Mouse (Mus musculus): Measurements from ENCODE around the gene Fbxl19. TPM values are rescaled to one million over a fixed set of nuclear protein-coding genes. Genes with fewer than 3 reads are reported as not detected.
"Not testable (repeated sequence)": the region's sequence is repeated elsewhere in the genome, so short reads cannot be mapped to it uniquely, and the experiment has no call there.

The Fbxl19 gene
- polyA plus RNA-seq, 1 experiment from 2014 or later: 10.8 TPM

DNA sequence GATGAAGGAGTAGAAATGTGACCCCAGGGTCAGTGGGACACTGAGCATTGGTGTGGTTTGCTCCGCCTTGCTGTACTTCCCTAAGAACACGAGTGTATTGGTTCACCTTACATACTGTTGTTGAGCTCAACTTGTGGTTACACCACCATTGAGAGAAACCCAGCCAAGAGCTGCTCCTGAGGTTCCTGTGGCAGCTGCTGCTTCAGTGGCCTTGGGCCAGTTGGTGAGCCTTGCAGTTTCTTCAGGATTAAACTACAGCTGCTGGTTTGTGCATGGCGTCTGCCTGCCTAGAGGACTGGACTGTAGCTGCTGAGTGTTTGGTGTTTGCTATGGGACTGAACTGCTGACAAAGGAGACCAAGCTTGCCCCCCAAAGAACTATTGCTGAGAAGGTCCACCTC is 32.9 kb upstream of the Fbxl19 start:
- no peak for DNase-seq (ENCODE audit: low spot score)

DNA sequence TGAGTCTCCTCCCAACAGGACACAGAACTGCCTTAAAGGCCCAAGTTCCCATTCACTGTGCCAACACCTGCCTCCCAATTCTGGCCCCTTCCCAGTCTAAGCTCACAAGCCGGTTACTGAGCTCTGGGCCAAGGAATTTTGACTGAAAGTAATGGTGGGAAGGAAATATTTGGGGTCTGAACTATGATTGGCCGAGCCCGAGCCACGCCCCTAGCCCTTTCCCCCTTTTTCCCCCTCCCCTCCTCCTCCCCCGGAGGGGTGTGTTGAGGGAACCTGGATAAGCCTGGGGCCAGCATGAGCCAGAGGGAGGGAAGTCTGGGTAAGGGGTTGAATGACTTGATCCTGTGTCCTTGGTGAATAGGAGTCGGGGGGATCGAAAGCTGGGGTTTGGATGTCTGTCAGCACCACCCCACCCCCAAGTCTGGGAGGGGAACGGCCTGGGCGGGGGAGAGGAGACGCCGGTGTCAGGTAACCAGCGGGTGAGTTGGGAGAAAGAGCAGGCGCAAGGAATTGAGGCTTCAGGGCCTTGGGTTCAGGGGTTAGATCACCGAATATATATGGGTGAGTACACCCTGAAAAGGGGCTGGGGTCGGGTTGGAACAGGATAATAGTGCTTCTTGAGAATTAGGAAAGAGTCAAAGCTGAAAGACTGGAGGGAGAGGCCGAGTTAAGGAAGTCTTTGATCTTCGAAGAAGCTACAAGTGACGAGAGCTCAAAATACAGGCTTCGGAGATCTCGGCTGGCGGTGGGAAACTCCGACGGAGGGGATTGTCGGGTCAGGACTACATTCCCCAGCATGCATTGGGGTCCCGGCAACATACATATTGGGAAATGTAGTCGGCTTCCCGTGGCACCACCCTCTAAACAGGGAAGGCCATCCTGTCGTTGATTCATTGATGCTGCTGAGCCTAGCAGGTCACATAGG is 31.6 kb upstream of the Fbxl19 start, which contains the start of gene Ctf1:
Gene Ctf1, plus strand, starts transcription at position 276 of the 925 bp plus-strand sequence.
- peaks cover 55% of the 10 kb centered on the region for H3K4me1 ChIP-seq
- H3K9me3 ChIP-seq (replicated peaks): no peaks in the 10 kb centered on the region
- H3K27me3 ChIP-seq (ENCODE audit: low read depth, poor library complexity, severe bottlenecking): no peaks in the 10 kb centered on the region
- H3K27ac ChIP-seq: peak within 1 kb of the TSS; percentile 91
- DNase-seq (ENCODE audit: low spot score): peak; percentile 90
- under 1% methylated on average over 28 of the region's 28 CpGs for WGBS
- peaks cover 11% of the 10 kb centered on the region; the same call in 1 of the 2 replicates for H3K36me3 ChIP-seq
- H3K4me3 ChIP-seq: peak within 1 kb of the TSS; percentile 56

More for the DNA sequence above, 32.9 kb upstream of the Fbxl19 start:
- Histone ChIP-seq H3K27me3 (ENCODE audit: low read depth, poor library complexity, severe bottlenecking) (no peaks in the 10 kb centered on the region), H3K4me3 (peak overlapping the region; percentile 56), H3K36me3 (peaks cover 19% of the 10 kb centered on the region), H3K9me3 (replicated peaks) (no peaks in the 10 kb centered on the region), H3K27ac (peak overlapping the region; percentile 91), H3K4me1 (peaks cover 56% of the 10 kb centered on the region)
- WGBS: 69% methylated on average over 3 of the region's 3 CpGs

DNA sequence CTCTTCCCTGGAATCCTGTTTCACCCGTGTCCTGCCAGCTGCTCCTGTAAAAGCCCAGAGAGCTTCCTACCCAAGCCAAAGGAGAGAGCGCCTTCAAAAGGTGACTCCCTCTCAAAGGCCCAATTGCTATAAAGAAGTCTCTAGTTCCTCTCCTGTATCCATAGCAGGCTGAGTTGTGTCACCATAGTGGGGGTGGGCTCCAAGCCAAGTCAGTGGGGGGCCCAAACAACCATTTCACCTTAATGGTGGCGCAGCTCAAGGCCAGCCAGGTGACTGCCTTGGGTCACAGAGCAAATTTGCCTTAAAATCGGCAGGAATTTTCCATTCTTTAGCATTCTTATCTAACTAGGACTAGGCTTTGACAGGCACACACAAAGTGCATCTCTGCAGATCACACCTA is 29.5 kb upstream of the Fbxl19 start:
- 89% methylated on average over 4 of the region's 4 CpGs for WGBS
- H3K36me3 ChIP-seq: peaks cover 15% of the 10 kb centered on the region
- no peaks in the 10 kb centered on the region for H3K9me3 ChIP-seq (replicated peaks)

GRCm38 (mm10) chr7:127716992-127717391 is 27.4 kb upstream of the Fbxl19 start:
- peaks cover 33% of the 10 kb centered on the region for H3K4me1 ChIP-seq
- H3K27me3 ChIP-seq (ENCODE audit: low read depth, poor library complexity, severe bottlenecking): no peaks in the 10 kb centered on the region
- no peaks in the 10 kb centered on the region for H3K9me3 ChIP-seq (replicated peaks)
- WGBS: 1% methylated on average over 41 of the region's 41 CpGs
- DNase-seq (ENCODE audit: low spot score): peak; percentile 87
- H3K36me3 ChIP-seq: peaks cover 15% of the 10 kb centered on the region
- H3K27ac ChIP-seq: peak overlapping the region; percentile 78
- peak overlapping the region; percentile 51 for H3K4me3 ChIP-seq

More for the DNA sequence above, 29.5 kb upstream of the Fbxl19 start:
- H3K4me1 ChIP-seq: peaks cover 43% of the 10 kb centered on the region
- no peak overlapping the region for H3K4me3 ChIP-seq
- H3K27me3 ChIP-seq (ENCODE audit: low read depth, poor library complexity, severe bottlenecking): no peaks in the 10 kb centered on the region
- no peak overlapping the region for H3K27ac ChIP-seq
- no peak for DNase-seq (ENCODE audit: low spot score)

- no peak overlapping the region for H3K4me3 ChIP-seq
- no peaks in the 10 kb centered on the region for H3K9me3 ChIP-seq (replicated peaks)
- WGBS: 88% methylated on average over 6 of the region's 6 CpGs
- H3K27ac ChIP-seq: no peak overlapping the region
- H3K36me3 ChIP-seq: peaks cover 15% of the 10 kb centered on the region
- no peaks in the 10 kb centered on the region for H3K27me3 ChIP-seq (ENCODE audit: low read depth, poor library complexity, severe bottlenecking)
- DNase-seq (ENCODE audit: low spot score): no peak
- H3K4me1 ChIP-seq: peaks cover 19% of the 10 kb centered on the region
Measured at GRCm38 (mm10) chr7:127718339-127718738, 26.0 kb upstream of the Fbxl19 start.

DNA sequence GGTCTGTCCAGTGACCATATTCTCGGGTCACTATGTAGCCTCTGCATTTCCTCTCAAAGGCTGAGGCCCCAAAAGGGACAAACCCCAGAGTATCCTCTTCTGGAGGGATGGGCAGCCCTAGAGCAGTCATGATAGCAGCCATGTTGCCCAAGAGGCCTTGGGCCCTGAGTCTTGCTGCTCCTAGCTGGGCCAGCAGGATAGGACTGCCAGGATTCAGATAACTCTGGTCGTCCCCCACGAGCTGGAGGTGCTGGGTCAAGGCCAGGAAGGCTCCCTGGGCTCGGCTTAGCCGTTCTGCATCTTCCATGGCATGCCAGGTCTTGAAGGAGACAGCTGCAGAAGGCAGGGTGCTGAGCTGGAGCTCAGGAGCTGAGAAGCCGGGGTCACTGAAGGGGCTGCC is 25.1 kb upstream of the Fbxl19 start:
- Histone ChIP-seq H3K36me3 (peaks cover 15% of the 10 kb centered on the region), H3K9me3 (replicated peaks) (no peaks in the 10 kb centered on the region), H3K27ac (no peak overlapping the region), H3K27me3 (ENCODE audit: low read depth, poor library complexity, severe bottlenecking) (no peaks in the 10 kb centered on the region), H3K4me1 (peaks cover 12% of the 10 kb centered on the region), H3K4me3 (no peak overlapping the region)
- DNase-seq (ENCODE audit: low spot score): no peak
- WGBS: 93% methylated on average over 6 of the region's 6 CpGs

DNA sequence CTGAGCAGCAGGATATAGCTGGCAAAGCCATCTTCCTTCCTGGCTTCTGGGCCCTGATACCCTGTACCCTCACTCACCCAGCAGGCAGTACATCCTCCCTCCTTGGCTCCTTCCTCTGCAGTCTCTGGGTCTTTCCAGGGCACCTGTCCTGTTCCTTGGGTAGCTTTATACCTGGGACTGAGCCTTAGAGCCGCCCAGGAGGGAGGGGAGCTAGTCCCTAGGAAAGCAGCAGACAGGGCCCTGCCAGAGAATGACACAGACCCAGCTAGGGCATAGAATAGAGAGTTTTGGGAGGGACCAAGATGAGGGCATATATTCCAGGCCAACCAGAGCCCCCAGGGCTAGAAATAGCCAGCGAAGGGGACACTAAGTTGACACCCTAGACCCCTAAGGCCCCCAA is 18.9 kb upstream of the Fbxl19 start:
- no peak overlapping the region for H3K4me3 ChIP-seq
- WGBS: 47% methylated on average over 2 of the region's 2 CpGs
- no peaks in the 10 kb centered on the region for H3K36me3 ChIP-seq
- DNase-seq (ENCODE audit: low spot score): no peak
- H3K27me3 ChIP-seq (ENCODE audit: low read depth, poor library complexity, severe bottlenecking): no peaks in the 10 kb centered on the region
- no peaks in the 10 kb centered on the region for H3K4me1 ChIP-seq
- H3K27ac ChIP-seq: no peak overlapping the region
- no peaks in the 10 kb centered on the region for H3K9me3 ChIP-seq (replicated peaks)

GRCm38 (mm10) chr7:127725924-127726323 is 18.4 kb upstream of the Fbxl19 start:
- Histone ChIP-seq H3K4me3 (no peak overlapping the region), H3K4me1 (no peaks in the 10 kb centered on the region), H3K27me3 (ENCODE audit: low read depth, poor library complexity, severe bottlenecking) (no peaks in the 10 kb centered on the region), H3K9me3 (replicated peaks) (no peaks in the 10 kb centered on the region), H3K27ac (no peak overlapping the region), H3K36me3 (no peaks in the 10 kb centered on the region)
- WGBS: 63% methylated on average over 6 of the region's 6 CpGs
- DNase-seq (ENCODE audit: low spot score): no peak

DNA sequence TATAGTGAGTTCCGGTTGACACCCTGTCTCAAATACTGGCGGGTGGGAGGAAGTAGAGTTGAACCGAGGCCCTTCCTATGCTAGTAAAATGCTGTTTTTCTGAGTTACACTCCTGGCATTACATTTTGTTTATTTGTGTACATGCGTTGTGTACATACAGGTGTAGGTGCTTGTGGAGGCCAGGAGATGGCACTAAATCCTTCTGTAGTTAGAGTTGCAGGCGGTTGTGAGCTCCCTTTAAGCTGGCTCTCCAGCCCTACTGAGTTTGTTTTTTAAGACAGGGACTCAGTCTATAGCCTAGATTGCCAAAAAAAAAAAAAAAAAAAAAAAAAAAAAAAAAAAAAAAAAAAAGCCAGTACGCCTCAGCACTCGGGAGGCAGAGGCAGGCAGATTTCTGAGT is 16.4 kb upstream of the Fbxl19 start:
- H3K4me1 ChIP-seq: no peaks in the 10 kb centered on the region
- no peak for DNase-seq (ENCODE audit: low spot score)
- H3K27ac ChIP-seq: no peak overlapping the region
- no peaks in the 10 kb centered on the region for H3K27me3 ChIP-seq (ENCODE audit: low read depth, poor library complexity, severe bottlenecking)
- H3K4me3 ChIP-seq: no peak overlapping the region
- 83% methylated on average over 7 of the region's 7 CpGs for WGBS
- H3K9me3 ChIP-seq (replicated peaks): no peaks in the 10 kb centered on the region
- no peaks in the 10 kb centered on the region for H3K36me3 ChIP-seq

- H3K36me3 ChIP-seq: no peaks in the 10 kb centered on the region
- H3K27me3 ChIP-seq (ENCODE audit: low read depth, poor library complexity, severe bottlenecking): no peaks in the 10 kb centered on the region
- no peak overlapping the region for H3K27ac ChIP-seq
- H3K4me3 ChIP-seq: no peak overlapping the region
- H3K9me3 ChIP-seq (replicated peaks): no peaks in the 10 kb centered on the region
- 84% methylated on average over 4 of the region's 4 CpGs for WGBS
- DNase-seq (ENCODE audit: low spot score): no peak
- no peaks in the 10 kb centered on the region for H3K4me1 ChIP-seq
Measured at GRCm38 (mm10) chr7:127730170-127730569, 14.2 kb upstream of the Fbxl19 start.

DNA sequence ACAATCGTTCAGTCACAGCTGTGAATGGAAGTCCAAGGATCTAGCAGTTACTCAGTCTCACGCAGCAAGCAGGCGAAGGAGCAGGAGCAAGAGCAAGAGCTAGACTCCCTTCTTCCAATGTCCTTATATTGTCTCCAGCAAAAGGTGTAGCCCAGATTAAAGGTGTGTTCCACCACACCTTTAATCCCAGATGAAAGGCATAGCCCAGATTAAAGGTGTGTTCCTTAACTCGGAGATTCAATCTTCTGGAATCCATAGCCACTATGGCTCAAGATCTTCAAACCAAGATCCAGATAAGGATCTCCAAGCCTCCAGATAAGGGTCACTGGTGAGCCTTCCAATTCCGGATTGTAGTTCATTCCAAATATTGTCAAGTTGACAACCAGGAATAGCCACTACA is 12.3 kb upstream of the Fbxl19 start, which contains the start of gene Ctf2:
Gene Ctf2, minus strand, starts transcription at position 101 of the 400 bp plus-strand sequence.
- not testable (repeated sequence) for H3K4me3 ChIP-seq; H3K27me3 ChIP-seq (ENCODE audit: low read depth, poor library complexity, severe bottlenecking); H3K27ac ChIP-seq; DNase-seq (ENCODE audit: low spot score); H3K36me3 ChIP-seq; H3K4me1 ChIP-seq; H3K9me3 ChIP-seq (replicated peaks)
- 100% methylated on average over 1 of the region's 5 CpGs for WGBS

- Histone ChIP-seq H3K9me3 (replicated peaks) (no peaks in the 10 kb centered on the region), H3K4me1 (peaks cover 30% of the 10 kb centered on the region), H3K27me3 (ENCODE audit: low read depth, poor library complexity, severe bottlenecking) (no peaks in the 10 kb centered on the region), H3K4me3 (peak overlapping the region; percentile 95), H3K27ac (peak overlapping the region; percentile 97), H3K36me3 (peaks cover 31% of the 10 kb centered on the region)
- WGBS: under 1% methylated on average over 19 of the region's 19 CpGs
- peak; percentile 83 for DNase-seq (ENCODE audit: low spot score)
Measured at GRCm38 (mm10) chr7:127745251-127745651, 908 bp downstream of the Fbxl19 start.
